Mouse (Mus musculus) brain, embryonic 18.5 days (tissue): ENCODE measurements around the gene Smg8.
"Not testable (repeated sequence)": the region's sequence is repeated elsewhere in the genome, so short reads cannot be mapped to it uniquely, and the experiment has no call there.

Experiments used
- DNase-seq: peaks from one replicate; pipeline ENCODE4 v3.0.0-alpha.2; 2012; ENCODE audit warnings: low read depth, low spot score

Smg8 gene

GRCm38 (mm10) chr11:87086290-87086984 lies at the start of gene Smg8:
TSS of gene Smg8 (minus strand) at chr11:87086774.
- peak; percentile 78 for DNase-seq

GRCm38 (mm10) chr11:87136233-87136632 lies 49.7 kb upstream of the Smg8 start:
- no peak for DNase-seq

DNA sequence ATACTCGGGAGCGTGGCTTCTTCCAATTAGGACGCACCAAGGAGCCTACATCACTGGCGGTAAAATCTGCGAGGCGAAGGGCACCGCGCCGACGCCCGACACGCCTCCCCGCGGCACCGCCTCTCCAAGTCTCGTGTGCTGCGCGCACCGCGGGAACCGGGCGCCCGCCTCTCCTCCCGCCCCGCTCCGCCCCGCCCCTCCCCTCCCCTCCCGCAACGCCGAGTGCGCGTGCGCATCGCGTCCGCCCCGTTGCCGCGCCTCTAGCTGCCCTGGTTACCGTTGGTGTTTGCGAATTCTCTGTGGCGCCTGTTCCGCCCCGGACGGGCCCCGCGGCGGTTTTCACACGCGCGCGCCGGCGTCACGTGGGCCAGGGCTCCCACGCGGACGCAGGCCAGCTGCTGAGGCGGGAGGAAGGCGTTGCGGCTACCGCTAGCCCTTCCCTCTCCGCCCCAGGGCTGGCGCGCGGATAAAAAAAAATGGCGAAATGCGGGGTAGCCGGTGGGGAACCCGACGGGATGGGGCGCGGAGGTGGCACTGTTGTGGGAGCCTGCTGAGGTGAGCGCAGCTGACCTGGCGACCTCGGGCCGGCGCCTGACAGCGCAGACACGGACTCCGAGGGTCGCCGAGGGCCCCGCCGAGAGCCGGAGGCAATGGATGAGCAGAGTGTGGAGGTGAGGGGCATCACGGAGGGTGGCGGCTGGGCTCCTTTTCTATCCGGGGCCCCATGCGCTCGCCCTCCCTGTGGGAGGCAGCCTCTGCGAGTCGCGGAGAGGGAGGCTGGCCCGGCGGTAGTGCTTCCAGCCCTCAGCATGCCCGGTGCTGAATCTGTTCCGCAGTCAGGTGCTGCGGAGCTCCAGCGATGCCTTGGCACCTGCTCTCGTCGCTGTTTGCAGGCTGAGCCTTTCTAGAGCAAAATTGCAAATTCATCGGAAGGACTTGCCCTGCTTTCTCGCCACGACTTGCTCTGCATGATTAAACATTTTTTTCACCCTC lies 40.5 kb upstream of the Smg8 start, which contains the start of gene Trim37:
Gene Trim37 (plus strand): TSS at position 254 of the 993 bp plus-strand sequence.
- DNase-seq, result peak; percentile 89

DNA sequence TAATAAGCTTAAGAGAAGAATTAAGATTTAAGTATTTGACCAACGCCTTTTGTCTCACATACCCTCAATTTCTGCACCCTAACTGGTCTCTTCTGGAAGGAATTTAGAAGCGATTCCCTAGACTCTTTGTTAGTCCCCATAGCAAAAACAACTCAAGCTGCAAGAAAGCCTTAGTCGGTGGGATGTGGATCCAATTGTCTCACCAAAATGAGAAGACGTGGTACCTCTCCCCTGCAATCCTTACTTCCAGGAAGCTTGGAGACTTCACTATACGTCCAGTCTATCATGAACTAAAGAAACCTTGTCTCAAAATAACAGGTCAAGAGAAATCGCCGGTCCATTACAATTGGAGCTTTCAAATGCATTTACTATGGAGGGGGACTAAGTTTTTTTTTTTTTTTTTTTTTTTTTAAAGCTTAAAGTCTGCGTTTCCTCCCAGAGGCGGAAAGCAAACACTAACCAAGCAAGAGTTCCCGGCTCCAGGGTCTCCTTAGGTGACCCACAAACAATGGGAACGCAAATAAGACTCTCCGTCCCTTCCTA lies 39.8 kb upstream of the Smg8 start:
- no peak for DNase-seq

- DNase-seq, result no peak
Measured at GRCm38 (mm10) chr11:87125562-87125961, 39.0 kb upstream of the Smg8 start.

DNA sequence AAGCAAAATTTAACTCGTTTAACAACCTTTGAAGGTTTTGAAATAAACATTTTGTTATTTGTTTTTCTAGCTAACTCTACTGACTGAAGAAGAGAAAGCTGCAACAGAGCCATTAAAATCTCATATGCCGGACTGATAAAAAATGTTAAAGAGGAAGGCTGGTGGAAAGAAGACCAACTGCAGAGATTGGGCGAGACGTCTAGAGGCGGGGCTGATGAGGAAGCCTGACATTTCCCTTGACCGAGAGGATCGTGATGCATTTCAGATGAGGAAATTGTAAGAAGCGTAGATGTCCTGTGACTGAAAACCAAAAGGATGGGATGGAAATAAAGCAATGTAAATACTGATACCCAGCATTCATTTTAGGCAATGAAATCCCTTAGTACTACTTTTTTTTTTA lies 35.3 kb upstream of the Smg8 start:
- DNase-seq, result no peak

GRCm38 (mm10) chr11:87110172-87110909 lies 23.8 kb upstream of the Smg8 start:
- no peak for DNase-seq

GRCm38 (mm10) chr11:87109519-87110171 lies 23.1 kb upstream of the Smg8 start:
- no peak for DNase-seq

DNA sequence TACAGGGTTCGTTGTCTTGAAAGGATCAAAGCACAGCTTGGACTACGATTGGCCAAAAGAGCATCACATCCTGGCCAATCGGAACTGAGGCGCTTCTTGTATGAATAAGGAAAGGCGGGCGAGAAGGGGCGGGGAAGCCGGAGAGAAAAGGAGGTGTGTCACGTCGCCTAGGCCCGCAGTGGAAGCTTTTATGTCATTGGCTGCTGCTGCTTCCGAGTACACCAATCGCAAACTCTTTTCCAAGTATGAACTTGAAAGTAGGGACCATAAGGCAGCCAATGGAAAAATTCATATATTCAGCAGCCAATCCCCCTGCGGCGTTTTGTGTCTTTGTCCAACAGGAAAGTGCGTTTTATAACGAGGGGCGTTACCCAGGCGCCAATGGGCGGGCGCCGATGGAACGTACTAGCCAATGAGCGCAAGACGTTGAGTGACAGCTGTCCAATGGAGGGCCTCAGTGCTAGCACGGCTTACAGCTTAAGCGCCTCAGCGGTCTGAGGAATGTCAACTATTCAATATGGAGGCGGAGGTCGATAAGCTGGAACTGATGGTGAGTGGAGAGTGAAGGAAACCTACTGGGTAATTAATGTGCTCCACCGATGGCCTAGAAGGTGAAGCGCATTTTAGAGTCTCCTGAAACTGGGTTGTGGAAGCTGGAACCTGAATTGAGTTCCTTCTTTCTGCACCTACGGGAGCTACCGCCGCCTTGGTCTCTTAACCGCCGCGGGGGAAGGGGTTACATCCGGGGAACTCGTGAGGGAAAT lies 22.4 kb upstream of the Smg8 start, which contains the start of gene Ska2:
Gene Ska2 (plus strand): TSS at position 480 of the 764 bp plus-strand sequence.
- DNase-seq, result peak; percentile 100

- no peak for DNase-seq
Measured at GRCm38 (mm10) chr11:87108409-87108754, 21.8 kb upstream of the Smg8 start, which contains the start of gene Prr11. TSS of gene Prr11 (minus strand) at chr11:87108708.

GRCm38 (mm10) chr11:87087142-87087541 lies 568 bp upstream of the Smg8 start:
- DNase-seq, result no peak

- no peak for DNase-seq
Measured at GRCm38 (mm10) chr11:87085461-87085860, 1.1 kb downstream of the Smg8 start.

- DNase-seq, result no peak
Measured at GRCm38 (mm10) chr11:87083712-87084111, 2.9 kb downstream of the Smg8 start.

- DNase-seq, result peak; percentile 87
Measured at GRCm38 (mm10) chr11:87073866-87074440, 12.6 kb downstream of the Smg8 start, which contains the start of gene Gdpd1. TSS of gene Gdpd1 (minus strand) at chr11:87074062.

DNA sequence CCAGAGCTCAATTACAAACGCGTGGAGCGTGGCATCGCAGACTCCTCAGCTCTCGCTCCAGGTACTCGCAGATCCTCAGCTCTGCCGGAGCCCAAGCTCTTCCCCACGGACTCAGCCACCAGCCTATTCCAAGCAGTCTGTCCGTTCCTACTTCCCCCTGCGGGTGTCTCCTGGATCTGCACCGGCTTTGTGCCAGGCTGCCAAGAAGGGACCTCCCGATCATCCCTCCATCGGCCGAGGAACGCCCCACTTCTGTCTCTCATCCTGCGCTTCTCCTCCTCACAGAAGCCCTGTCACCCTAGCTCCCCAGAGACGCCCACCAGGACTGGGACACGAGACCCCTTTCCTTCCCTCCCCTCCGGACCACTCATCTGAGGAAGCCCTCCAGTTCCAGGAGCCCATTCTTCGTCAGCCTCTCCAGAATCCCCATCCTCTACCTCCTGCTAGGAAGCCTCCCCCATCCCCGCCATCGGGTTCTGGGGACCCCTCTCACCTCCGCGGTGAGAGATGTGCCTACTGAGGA lies 13.2 kb downstream of the Smg8 start:
- peak; percentile 42 for DNase-seq

- no peak for DNase-seq
Measured at GRCm38 (mm10) chr11:87062087-87062486, 24.5 kb downstream of the Smg8 start.

DNA sequence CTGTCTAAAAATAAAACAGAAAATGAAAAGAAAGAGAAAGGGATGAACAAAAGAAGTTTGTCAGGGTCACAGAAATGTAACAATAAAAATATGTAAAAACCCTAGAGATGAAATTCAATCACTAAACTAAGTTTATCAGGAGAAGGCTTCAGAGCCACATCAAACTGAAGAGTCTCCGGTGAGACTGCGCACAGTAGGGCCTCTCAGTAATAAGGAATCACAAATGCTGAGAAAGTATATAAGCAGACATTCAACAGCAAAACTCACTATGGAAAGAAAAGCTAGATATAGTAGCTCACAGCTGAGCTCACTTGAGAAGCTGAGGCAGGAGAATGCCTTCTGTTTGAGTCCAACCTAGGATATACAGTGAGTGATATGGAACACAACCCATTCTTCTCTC lies 26.2 kb downstream of the Smg8 start:
- no peak for DNase-seq

DNA sequence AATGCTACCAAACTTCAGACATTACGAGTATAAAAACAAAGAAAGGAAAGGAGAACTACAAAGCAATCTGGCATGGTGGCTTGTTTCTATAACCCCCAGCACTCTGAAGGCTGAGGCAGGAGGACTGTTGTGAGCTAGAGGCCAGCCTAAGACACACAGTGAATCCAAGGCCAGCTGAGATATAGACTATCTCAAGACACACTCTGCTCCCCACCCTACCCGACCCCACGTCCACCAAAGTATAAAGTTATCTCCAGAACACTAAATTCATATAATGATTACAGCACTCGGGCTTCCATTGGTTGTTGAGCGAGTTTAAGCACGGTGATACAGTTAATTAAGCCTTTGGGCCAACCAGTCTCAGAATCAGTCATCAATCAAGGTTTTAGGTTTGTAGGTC lies 30.3 kb downstream of the Smg8 start:
- DNase-seq, result no peak

GRCm38 (mm10) chr11:87048900-87049299 lies 37.7 kb downstream of the Smg8 start:
- not testable (repeated sequence) for DNase-seq
